Mouse (Mus musculus): ENCODE measurements at regions not wholly inside any gene's neighbourhood (a gene's known extent, or its start where the extent isn't known, plus 50 kb on each side); places are given as distances from the start of the nearest gene placed in this dataset.

GRCm38 (mm10) chr6:100366231-100366630 lies 78.9 kb upstream of the Rybp start:
- TF ChIP-seq TBP (IDR thresholded peaks at IDR 0.05; ENCODE audit: low read depth, low read length) (no peak), CTCF (IDR thresholded peaks at IDR 0.05 in 2 of 3, conservative IDR thresholded peaks at IDR 0.05 in 1 of 3; ENCODE audit: control insufficient read depth in 1 of 3, insufficient read depth in 1 of 3, low read depth in 2 of 3, low read length in 3 of 3, poor library complexity in 1 of 3, severe bottlenecking in 1 of 3) (no peak), POLR2A (IDR thresholded peaks at IDR 0.05; ENCODE audit: control insufficient read depth in 1 of 2, insufficient read depth in 1 of 2, low read depth in 1 of 2, low read length in 2 of 2, poor library complexity in 1 of 2) (no peak), POLR2AphosphoS2 (IDR thresholded peaks at IDR 0.05; ENCODE audit: low read length) (no peak), SMC3 (IDR thresholded peaks at IDR 0.05; ENCODE audit: low read depth, low read length) (no peak), NELFE (IDR thresholded peaks at IDR 0.05; ENCODE audit: low read depth, low read length) (no peak), JUND (IDR thresholded peaks at IDR 0.05; ENCODE audit: low read depth, low read length) (no peak), E2F4 (IDR thresholded peaks at IDR 0.05; ENCODE audit: borderline replicate concordance, low read depth, low read length) (no peak), MYC (IDR thresholded peaks at IDR 0.05; ENCODE audit: low read depth, low read length) (no peak), EP300 (IDR thresholded peaks at IDR 0.05; ENCODE audit: low read depth in 1 of 2, low read length in 2 of 2) (no peak)

All from MEL (cell line).